Mouse (Mus musculus): ENCODE data around the gene Hoga1. TPM values are rescaled to one million over a fixed set of nuclear protein-coding genes. Genes with fewer than 3 reads are reported as not detected.

Gene Hoga1
- total RNA-seq, 1 experiment, result 0.89 TPM

- peaks cover 0 to 16% of the 10 kb centered on the region in 2 experiments; a peak in 2 of 4 replicates for H3K4me1 ChIP-seq (ENCODE audit: control insufficient read depth in 2 of 2, insufficient read depth in 2 of 2, low read length in 2 of 2, poor library complexity in 1 of 2)
- no peak overlapping the region for H3K9ac ChIP-seq (ENCODE audit: insufficient read depth, low read depth, low read length, poor library complexity, severe bottlenecking)
- no peak overlapping the region for H3K27ac ChIP-seq (ENCODE audit: insufficient read depth, low read depth, low read length, poor library complexity, severe bottlenecking)
- no peaks in the 10 kb centered on the region for H3K9me3 ChIP-seq (ENCODE audit: control insufficient read depth, insufficient read depth, low read depth, low read length)
- DNase-seq (ENCODE audit: low read depth, low spot score), result no peak
- TF ChIP-seq ZC3H11A (IDR thresholded peaks at IDR 0.05; ENCODE audit: borderline replicate concordance, low read depth, low read length) (no peak), CHD2 (IDR thresholded peaks at IDR 0.05; ENCODE audit: low read depth, low read length) (no peak), ZNF384 (IDR thresholded peaks at IDR 0.05; ENCODE audit: low read depth, low read length) (no peak), MAFK (IDR thresholded peaks at IDR 0.05; ENCODE audit: insufficient read depth, low read depth, low read length) (no peak), HCFC1 (IDR thresholded peaks at IDR 0.05; ENCODE audit: borderline replicate concordance, insufficient read depth, low read length) (no peak)
- in situ Hi-C loops (cut with MboI; ENCODE audit: low sequenced_read_pairs in 2 of 2, unreplicated experiment in 2 of 2), result no loop called here
- no peak overlapping the region for H3K4me3 ChIP-seq (ENCODE audit: insufficient read depth in 1 of 2, low read depth in 1 of 2, low read length in 2 of 2, poor library complexity in 1 of 2, severe bottlenecking in 1 of 2)
- H3K36me3 ChIP-seq (ENCODE audit: control insufficient read depth, insufficient read depth, low read length, poor library complexity, severe bottlenecking), result no peaks in the 10 kb centered on the region
Observed at GRCm38 (mm10) chr19:42038310-42038709, 7.1 kb upstream of the Hoga1 start.

DNA sequence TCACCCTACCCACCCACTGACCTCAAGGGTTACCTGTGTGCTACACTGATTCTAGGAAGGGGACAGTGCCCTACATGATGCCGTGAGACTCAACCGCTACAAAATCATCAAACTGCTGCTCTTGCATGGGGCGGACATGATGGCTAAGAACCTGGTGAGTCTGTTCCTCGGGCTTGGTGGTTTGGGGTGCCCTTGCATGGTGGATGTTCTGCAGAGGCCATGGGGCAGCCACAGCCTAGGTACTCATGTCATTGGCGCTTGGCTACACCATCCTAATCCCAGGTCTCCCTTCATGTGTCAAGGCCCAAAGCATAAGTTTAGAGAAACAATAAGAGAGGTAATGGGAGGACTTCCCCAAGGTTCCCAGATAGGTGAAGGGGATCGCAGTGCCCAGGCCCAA lies 1.4 kb upstream of the Hoga1 start:
- Histone ChIP-seq H3K36me3 (ENCODE audit: control insufficient read depth, insufficient read depth, low read length, poor library complexity, severe bottlenecking) (no peaks in the 10 kb centered on the region), H3K9me3 (ENCODE audit: control insufficient read depth, insufficient read depth, low read depth, low read length) (no peaks in the 10 kb centered on the region), H3K4me1 (ENCODE audit: control insufficient read depth in 2 of 2, insufficient read depth in 2 of 2, low read length in 2 of 2, poor library complexity in 1 of 2) (peaks cover 1 to 2% of the 10 kb centered on the region in 2 experiments; a peak in 3 of 4 replicates), H3K27ac (ENCODE audit: insufficient read depth, low read depth, low read length, poor library complexity, severe bottlenecking) (no peak overlapping the region), H3K9ac (ENCODE audit: insufficient read depth, low read depth, low read length, poor library complexity, severe bottlenecking) (no peak overlapping the region), H3K4me3 (ENCODE audit: insufficient read depth in 1 of 2, low read depth in 1 of 2, low read length in 2 of 2, poor library complexity in 1 of 2, severe bottlenecking in 1 of 2) (no peak overlapping the region)
- in situ Hi-C loops (cut with MboI; ENCODE audit: low sequenced_read_pairs in 2 of 2, unreplicated experiment in 2 of 2), result no loop called here
- DNase-seq (ENCODE audit: low read depth, low spot score), result no peak
- no peak for TF ChIP-seq CHD2 (IDR thresholded peaks at IDR 0.05; ENCODE audit: low read depth, low read length)
- TF ChIP-seq ZNF384 (IDR thresholded peaks at IDR 0.05; ENCODE audit: low read depth, low read length), result no peak
- no peak for TF ChIP-seq HCFC1 (IDR thresholded peaks at IDR 0.05; ENCODE audit: borderline replicate concordance, insufficient read depth, low read length)
- TF ChIP-seq ZC3H11A (IDR thresholded peaks at IDR 0.05; ENCODE audit: borderline replicate concordance, low read depth, low read length), result no peak
- TF ChIP-seq MAFK (IDR thresholded peaks at IDR 0.05; ENCODE audit: insufficient read depth, low read depth, low read length), result no peak

DNA sequence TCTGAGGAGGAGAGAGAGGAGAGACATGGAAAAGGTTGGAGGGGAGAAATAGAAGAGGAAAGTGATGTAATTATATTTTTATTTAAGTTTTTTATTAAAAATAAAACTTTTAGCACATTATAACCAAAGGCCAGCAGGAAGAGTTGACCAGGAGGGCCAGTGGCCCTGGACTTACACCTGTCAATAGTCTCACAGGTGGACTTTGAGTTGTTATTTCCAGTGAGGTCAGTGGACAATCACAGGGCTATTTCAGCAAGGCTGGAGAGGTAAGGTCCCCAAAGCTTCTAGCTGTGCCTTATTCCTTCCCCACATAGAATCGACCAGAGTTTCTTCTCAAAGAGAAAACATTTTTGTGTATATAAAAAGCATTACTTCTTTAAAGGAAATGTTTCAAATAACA lies 4.8 kb downstream of the Hoga1 start:
- TF ChIP-seq HCFC1 (IDR thresholded peaks at IDR 0.05; ENCODE audit: borderline replicate concordance, insufficient read depth, low read length) (no peak), ZNF384 (IDR thresholded peaks at IDR 0.05; ENCODE audit: low read depth, low read length) (no peak), MAFK (IDR thresholded peaks at IDR 0.05; ENCODE audit: insufficient read depth, low read depth, low read length) (no peak), CHD2 (IDR thresholded peaks at IDR 0.05; ENCODE audit: low read depth, low read length) (no peak), ZC3H11A (IDR thresholded peaks at IDR 0.05; ENCODE audit: borderline replicate concordance, low read depth, low read length) (no peak)
- in situ Hi-C loops (cut with MboI; ENCODE audit: low sequenced_read_pairs in 2 of 2, unreplicated experiment in 2 of 2), result no loop called here
- no peak overlapping the region for H3K9ac ChIP-seq (ENCODE audit: insufficient read depth, low read depth, low read length, poor library complexity, severe bottlenecking)

DNA sequence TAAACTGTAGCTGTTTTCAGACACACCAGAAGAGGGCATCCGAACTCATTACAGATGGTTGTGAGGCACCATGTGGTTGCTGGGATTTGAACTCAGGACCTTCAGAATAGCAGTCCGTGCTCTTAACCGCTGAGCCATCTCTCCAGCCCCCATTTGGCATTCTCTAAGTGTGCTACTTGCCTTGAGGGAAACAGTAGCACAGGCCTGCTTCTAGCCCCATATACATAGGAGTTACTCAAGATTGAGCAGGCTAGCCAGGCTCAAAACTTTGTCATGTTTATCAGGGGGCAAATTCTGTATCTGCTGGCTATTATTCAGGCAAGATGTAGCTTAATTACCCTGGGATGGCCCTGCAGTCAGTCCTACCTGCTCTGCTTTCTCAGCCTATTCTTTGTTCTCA lies 5.9 kb downstream of the Hoga1 start:
- Histone ChIP-seq H3K4me1 (ENCODE audit: control insufficient read depth in 2 of 2, insufficient read depth in 2 of 2, low read length in 2 of 2, poor library complexity in 1 of 2) (peaks cover 0 to 4% of the 10 kb centered on the region in 2 experiments; a peak in 1 of 4 replicates), H3K4me3 (ENCODE audit: insufficient read depth in 1 of 2, low read depth in 1 of 2, low read length in 2 of 2, poor library complexity in 1 of 2, severe bottlenecking in 1 of 2) (no peak overlapping the region), H3K9ac (ENCODE audit: insufficient read depth, low read depth, low read length, poor library complexity, severe bottlenecking) (no peak overlapping the region), H3K27ac (ENCODE audit: insufficient read depth, low read depth, low read length, poor library complexity, severe bottlenecking) (no peak overlapping the region), H3K9me3 (ENCODE audit: control insufficient read depth, insufficient read depth, low read depth, low read length) (no peaks in the 10 kb centered on the region), H3K36me3 (ENCODE audit: control insufficient read depth, insufficient read depth, low read length, poor library complexity, severe bottlenecking) (no peaks in the 10 kb centered on the region)
- in situ Hi-C loops (cut with MboI; ENCODE audit: low sequenced_read_pairs in 2 of 2, unreplicated experiment in 2 of 2), result no loop called here
- DNase-seq (ENCODE audit: low read depth, low spot score), result no peak
- TF ChIP-seq ZNF384 (IDR thresholded peaks at IDR 0.05; ENCODE audit: low read depth, low read length), result no peak
- no peak for TF ChIP-seq HCFC1 (IDR thresholded peaks at IDR 0.05; ENCODE audit: borderline replicate concordance, insufficient read depth, low read length)
- TF ChIP-seq CHD2 (IDR thresholded peaks at IDR 0.05; ENCODE audit: low read depth, low read length), result no peak
- TF ChIP-seq ZC3H11A (IDR thresholded peaks at IDR 0.05; ENCODE audit: borderline replicate concordance, low read depth, low read length), result no peak
- TF ChIP-seq MAFK (IDR thresholded peaks at IDR 0.05; ENCODE audit: insufficient read depth, low read depth, low read length), result no peak

More for the DNA sequence above, 4.8 kb downstream of the Hoga1 start:
- H3K36me3 ChIP-seq (ENCODE audit: control insufficient read depth, insufficient read depth, low read length, poor library complexity, severe bottlenecking), result no peaks in the 10 kb centered on the region
- H3K4me1 ChIP-seq (ENCODE audit: control insufficient read depth in 2 of 2, insufficient read depth in 2 of 2, low read length in 2 of 2, poor library complexity in 1 of 2), result peaks cover 1 to 4% of the 10 kb centered on the region in 2 experiments; a peak in 2 of 4 replicates
- H3K4me3 ChIP-seq (ENCODE audit: insufficient read depth in 1 of 2, low read depth in 1 of 2, low read length in 2 of 2, poor library complexity in 1 of 2, severe bottlenecking in 1 of 2), result no peak overlapping the region
- H3K27ac ChIP-seq (ENCODE audit: insufficient read depth, low read depth, low read length, poor library complexity, severe bottlenecking), result no peak overlapping the region
- H3K9me3 ChIP-seq (ENCODE audit: control insufficient read depth, insufficient read depth, low read depth, low read length), result no peaks in the 10 kb centered on the region
- DNase-seq (ENCODE audit: low read depth, low spot score), result no peak

- H3K9me3 ChIP-seq (ENCODE audit: control insufficient read depth, insufficient read depth, low read depth, low read length), result no peaks in the 10 kb centered on the region
- TF ChIP-seq CHD2 (IDR thresholded peaks at IDR 0.05; ENCODE audit: low read depth, low read length), result no peak
- no peak for TF ChIP-seq ZNF384 (IDR thresholded peaks at IDR 0.05; ENCODE audit: low read depth, low read length)
- no peak for TF ChIP-seq MAFK (IDR thresholded peaks at IDR 0.05; ENCODE audit: insufficient read depth, low read depth, low read length)
- TF ChIP-seq HCFC1 (IDR thresholded peaks at IDR 0.05; ENCODE audit: borderline replicate concordance, insufficient read depth, low read length), result no peak
- TF ChIP-seq ZC3H11A (IDR thresholded peaks at IDR 0.05; ENCODE audit: borderline replicate concordance, low read depth, low read length), result no peak
- H3K27ac ChIP-seq (ENCODE audit: insufficient read depth, low read depth, low read length, poor library complexity, severe bottlenecking), result no peak within 1 kb of the TSS
- no peak within 1 kb of the TSS for H3K9ac ChIP-seq (ENCODE audit: insufficient read depth, low read depth, low read length, poor library complexity, severe bottlenecking)
- no peak within 1 kb of the TSS for H3K4me3 ChIP-seq (ENCODE audit: insufficient read depth in 1 of 2, low read depth in 1 of 2, low read length in 2 of 2, poor library complexity in 1 of 2, severe bottlenecking in 1 of 2)
- in situ Hi-C loops (cut with MboI; ENCODE audit: low sequenced_read_pairs in 2 of 2, unreplicated experiment in 2 of 2), result no loop called here
- DNase-seq (ENCODE audit: low read depth, low spot score), result no peak
- no peaks in the 10 kb centered on the region for H3K36me3 ChIP-seq (ENCODE audit: control insufficient read depth, insufficient read depth, low read length, poor library complexity, severe bottlenecking)
- peaks cover 0 to 4% of the 10 kb centered on the region in 2 experiments; a peak in 1 of 4 replicates for H3K4me1 ChIP-seq (ENCODE audit: control insufficient read depth in 2 of 2, insufficient read depth in 2 of 2, low read length in 2 of 2, poor library complexity in 1 of 2)
Observed at GRCm38 (mm10) chr19:42051948-42052347, 6.5 kb downstream of the Hoga1 start, which contains the start of gene 4933411K16Rik. 4933411K16Rik (plus strand) TSS chr19:42052248.
